Mouse (Mus musculus) G1E-ER4 (cell line): ENCODE results near the gene Vmn2r67. TPM values are rescaled to one million over a fixed set of nuclear protein-coding genes. Genes with fewer than 3 reads are reported as not detected.

Experiments used
- GATA1 ChIP-seq: IDR thresholded peaks from one replicate; pipeline ENCODE4 v1.8.0; 2012; ENCODE audit warnings: low read length, inconsistent platforms
- polyA plus RNA-seq: library from polyadenylated mRNA; stranded (reverse); fragments of >175 nt; gene quantifications from 2 replicates; pipeline ENCODE4 v1.2.3, GENCODE M21; 2012

Gene Vmn2r67
- not detected in 2 replicates for polyA plus RNA-seq

- TF ChIP-seq GATA1: no peak
Measured at GRCm38 (mm10) chr7:85155898-85156297, at the start of gene Vmn2r67. TSS of gene Vmn2r67 (minus strand) at chr7:85155998.

Other genes starting within 250 kb of the Vmn2r67 start
- not detected in 2 replicates for gene Vmn2r65, start 191.9 kb downstream of the Vmn2r67 start, polyA plus RNA-seq
- not detected in 2 replicates for gene Vmn2r66, start 143.7 kb downstream of the Vmn2r67 start, polyA plus RNA-seq
- gene Vmn2r68, start 81.8 kb upstream of the Vmn2r67 start, polyA plus RNA-seq: not detected in 2 replicates